ENCODE assay signal across 15 mouse cellular contexts in the genomic region with DNA sequence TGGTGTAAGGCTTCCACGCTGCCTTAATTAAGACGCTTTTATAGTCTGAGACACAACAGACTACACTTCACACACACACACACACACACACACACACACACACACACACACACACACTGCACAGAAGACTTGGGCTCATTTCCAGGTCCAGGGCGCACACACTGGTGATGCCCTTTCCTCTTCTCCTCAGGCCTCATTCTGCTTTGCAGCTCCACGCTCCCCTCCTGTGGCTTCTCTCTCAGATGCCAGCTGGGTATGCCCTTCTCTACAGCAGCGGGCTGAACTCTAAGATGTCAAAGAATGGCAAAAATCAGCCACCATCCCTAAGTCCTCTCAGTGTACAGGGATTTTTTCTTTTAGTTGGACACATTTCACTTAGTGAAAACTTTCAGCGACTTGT. TPM values are rescaled to one million over a fixed set of nuclear protein-coding genes. Genes with fewer than 3 reads are reported as not detected.
A peak's percentile ranks its signal among the peaks of the same experiment; 100 is the strongest.
DNase-seq lines count a peak whose midpoint lies in the region; ATAC-seq and TF ChIP-seq lines count a peak whose summit lies in the region.
"Had no signal": no experiment of that assay in that cellular context is flagged by ENCODE, and none has a peak within 500 bp of the region (broad histone marks: within the 10 kb centered on the region; RNA-seq: fewer than 3 reads in every experiment).

No protein-coding gene starts in this region.

- no peak for DNase-seq in heart, adult 11 months
- no peak for DNase-seq in kidney, adult 9 months
- DNase-seq in lung, postnatal 0 days (ENCODE audit: low spot score), result no peak
- DNase-seq in lung, adult 2 months, result no peak
- DNase-seq in limb, embryonic 10.5 days (ENCODE audit: low spot score), result no peak
- DNase-seq: adrenal gland, postnatal 36 days; B cell, adult 2 months had no signal

- TF ChIP-seq EP300 in lung, postnatal 0 days (IDR thresholded peaks at IDR 0.05), result no peak

- TF ChIP-seq POLR2A in lung, adult 2 months (IDR thresholded peaks at IDR 0.05; ENCODE audit: borderline replicate concordance, extremely low read depth, low read depth, low read length), result no peak

- no peaks in the 10 kb centered on the region for H3K27me3 ChIP-seq in heart, embryonic 12.5 days (replicated peaks)
- no peaks in the 10 kb centered on the region for H3K27me3 ChIP-seq in kidney, embryonic 14.5 days (ENCODE audit: control insufficient read depth, insufficient read depth, low read length)
- no peaks in the 10 kb centered on the region for H3K27me3 ChIP-seq in lung, postnatal 0 days (replicated peaks; ENCODE audit: insufficient read depth, low read length)
- H3K27me3 ChIP-seq in intestine, postnatal 0 days (replicated peaks; ENCODE audit: control insufficient read depth, insufficient read depth, low read length), result no peaks in the 10 kb centered on the region
- H3K27me3 ChIP-seq in limb, embryonic 10.5 days (ENCODE audit: low read depth, poor library complexity, severe bottlenecking), result no peaks in the 10 kb centered on the region
- H3K27me3 ChIP-seq: liver, embryonic 15.5 days; midbrain, embryonic 13.5 days; Patski had no signal

- H3K27ac ChIP-seq in heart, embryonic 12.5 days (ENCODE audit: poor library complexity, severe bottlenecking), result 0 out of 2 replicates have a peak overlapping the region, but pooled peaks have one; percentile 50
- H3K27ac ChIP-seq in kidney, embryonic 14.5 days (ENCODE audit: low read depth, low read length), result peak overlapping the region; percentile 26; the same call in 1 of the 2 replicates
- no peak overlapping the region for H3K27ac ChIP-seq in lung, postnatal 0 days (ENCODE audit: low read length)
- no peak overlapping the region for H3K27ac ChIP-seq in intestine, postnatal 0 days (ENCODE audit: low read depth, low read length)
- no peak overlapping the region for H3K27ac ChIP-seq in limb, embryonic 10.5 days
- H3K27ac ChIP-seq: liver, embryonic 15.5 days; macrophage; midbrain, embryonic 13.5 days had no signal

- H3K4me1 ChIP-seq in heart, embryonic 12.5 days (replicated peaks), result peaks cover 33% of the 10 kb centered on the region
- H3K4me1 ChIP-seq in kidney, embryonic 14.5 days (ENCODE audit: control insufficient read depth, insufficient read depth, low read length), result peaks cover 7% of the 10 kb centered on the region; the same call in 1 of the 2 replicates
- no peaks in the 10 kb centered on the region for H3K4me1 ChIP-seq in lung, postnatal 0 days (ENCODE audit: insufficient read depth, low read depth, low read length)
- H3K4me1 ChIP-seq in lung, adult 2 months (ENCODE audit: control insufficient read depth, insufficient read depth, low read length), result no peaks in the 10 kb centered on the region
- 0 out of 2 replicates have a peak, but pooled peaks cover 4% of the 10 kb centered on the region for H3K4me1 ChIP-seq in intestine, postnatal 0 days (replicated peaks; ENCODE audit: control insufficient read depth, insufficient read depth, low read length)
- H3K4me1 ChIP-seq in limb, embryonic 10.5 days, result peaks cover 25% of the 10 kb centered on the region
- H3K4me1 ChIP-seq: liver, embryonic 15.5 days had no signal

- TF ChIP-seq CTCF in lung, postnatal 0 days (IDR thresholded peaks at IDR 0.05), result 0 out of 2 replicates have a peak, but pooled peaks have one; percentile 8
- TF ChIP-seq CTCF in lung, adult 2 months (IDR thresholded peaks at IDR 0.05; ENCODE audit: insufficient read depth, low read length), result no peak
- peak; percentile 35; the same call in 1 of the 2 replicates for TF ChIP-seq CTCF in intestine, postnatal 0 days (IDR thresholded peaks at IDR 0.05; ENCODE audit: low read depth)

- ATAC-seq in heart, embryonic 12.5 days (ENCODE audit: insufficient number of reproducible peaks, low FRiP score), result no peak
- no peak for ATAC-seq in kidney, embryonic 14.5 days (ENCODE audit: low FRiP score, low TSS enrichment)
- ATAC-seq in lung, postnatal 0 days, result no peak
- ATAC-seq in intestine, postnatal 0 days, result no peak
- ATAC-seq: forebrain, embryonic 16.5 days; midbrain, embryonic 13.5 days; Patski had no signal

- no peak overlapping the region for H3K4me2 ChIP-seq in heart, embryonic 12.5 days
- no peak overlapping the region for H3K4me2 ChIP-seq in kidney, embryonic 14.5 days (replicated peaks; ENCODE audit: low read depth, low read length)
- no peak overlapping the region for H3K4me2 ChIP-seq in lung, postnatal 0 days (replicated peaks; ENCODE audit: low read depth, low read length)
- H3K4me2 ChIP-seq in intestine, postnatal 0 days (replicated peaks; ENCODE audit: low read depth), result no peak overlapping the region
- H3K4me2 ChIP-seq: liver, embryonic 15.5 days; midbrain, embryonic 13.5 days had no signal

- no peak overlapping the region for H3K4me3 ChIP-seq in heart, embryonic 12.5 days
- no peak overlapping the region for H3K4me3 ChIP-seq in kidney, embryonic 14.5 days (ENCODE audit: low read length)
- no peak overlapping the region for H3K4me3 ChIP-seq in lung, postnatal 0 days (ENCODE audit: low read depth, low read length)
- no peak overlapping the region for H3K4me3 ChIP-seq in lung, adult 2 months (replicated peaks; ENCODE audit: extremely low read depth, low read depth, low read length)
- H3K4me3 ChIP-seq in intestine, postnatal 0 days (ENCODE audit: low read depth, low read length), result no peak overlapping the region
- no peak overlapping the region for H3K4me3 ChIP-seq in limb, embryonic 10.5 days
- H3K4me3 ChIP-seq: liver, embryonic 15.5 days; midbrain, embryonic 13.5 days had no signal

- no peak overlapping the region for H3K9ac ChIP-seq in heart, embryonic 12.5 days
- H3K9ac ChIP-seq in kidney, embryonic 14.5 days (ENCODE audit: low read depth, low read length), result no peak overlapping the region
- H3K9ac ChIP-seq in lung, postnatal 0 days (replicated peaks; ENCODE audit: low read depth), result no peak overlapping the region
- no peak overlapping the region; the same call in 1 of the 2 replicates for H3K9ac ChIP-seq in intestine, postnatal 0 days (ENCODE audit: low read depth, low read length)
- H3K9ac ChIP-seq: liver, embryonic 15.5 days; midbrain, embryonic 13.5 days had no signal

- WGBS in heart, embryonic 12.5 days, result 74% methylated on average over 6 of the region's 6 CpGs
- WGBS in kidney, embryonic 14.5 days, result 83% methylated on average over 6 of the region's 6 CpGs
- 79% methylated on average over 6 of the region's 6 CpGs for WGBS in lung, postnatal 0 days
- WGBS in lung, adult 2 months, result 74% methylated on average over 6 of the region's 6 CpGs
- WGBS in intestine, postnatal 0 days, result 74% methylated on average over 6 of the region's 6 CpGs
- WGBS in limb, embryonic 10.5 days, result 76% methylated on average over 6 of the region's 6 CpGs

- H3K9me3 ChIP-seq in heart, embryonic 12.5 days (replicated peaks), result no peaks in the 10 kb centered on the region
- H3K9me3 ChIP-seq in kidney, embryonic 14.5 days (ENCODE audit: control insufficient read depth, low read length), result no peaks in the 10 kb centered on the region
- H3K9me3 ChIP-seq in lung, postnatal 0 days (ENCODE audit: low read length), result no peaks in the 10 kb centered on the region
- H3K9me3 ChIP-seq in intestine, postnatal 0 days (ENCODE audit: control insufficient read depth), result no peaks in the 10 kb centered on the region
- H3K9me3 ChIP-seq in limb, embryonic 10.5 days (replicated peaks), result no peaks in the 10 kb centered on the region
- H3K9me3 ChIP-seq: liver, embryonic 15.5 days; midbrain, embryonic 13.5 days had no signal

- no peaks in the 10 kb centered on the region for H3K36me3 ChIP-seq in heart, embryonic 12.5 days
- H3K36me3 ChIP-seq in kidney, embryonic 14.5 days (ENCODE audit: control insufficient read depth, insufficient read depth, low read length), result no peaks in the 10 kb centered on the region
- H3K36me3 ChIP-seq in lung, postnatal 0 days (ENCODE audit: insufficient read depth, low read length), result no peaks in the 10 kb centered on the region
- no peaks in the 10 kb centered on the region for H3K36me3 ChIP-seq in intestine, postnatal 0 days (ENCODE audit: control insufficient read depth, insufficient read depth)
- H3K36me3 ChIP-seq in limb, embryonic 10.5 days, result peaks cover 6% of the 10 kb centered on the region; the same call in 1 of the 2 replicates
- H3K36me3 ChIP-seq: liver, embryonic 15.5 days; midbrain, embryonic 13.5 days had no signal

RNA-seq across cellular contexts. Expression of a gene that starts 41.0 kb away (rescaled TPM):
- 5.6 and 5.8 TPM in 2 replicates for polyA plus RNA-seq in heart, embryonic 12.5 days (2016; fragmentation: Nextera tagmentation; extraction: Ambion mirVana)
- 11.7 and 14.8 TPM in 2 replicates for polyA plus RNA-seq in kidney, embryonic 14.5 days (2014; fragmentation: Nextera tagmentation; extraction: Ambion mirVana)
- polyA plus RNA-seq in lung, postnatal 0 days (2015; fragmentation: Nextera tagmentation; extraction: Ambion mirVana), result 3.4 and 4.6 TPM in 2 replicates
- 6.2 and 8.4 TPM in 2 replicates for polyA plus RNA-seq in lung, adult 2 months (2012; rRNA removed)
- polyA plus RNA-seq in intestine, postnatal 0 days (2015; fragmentation: Nextera tagmentation; extraction: Ambion mirVana), result 6.3 and 6.6 TPM in 2 replicates
- 7.6 and 8.0 TPM in 2 replicates for polyA plus RNA-seq in limb, embryonic 10.5 days (2016; fragmentation: Nextera tagmentation; extraction: Ambion mirVana)
- polyA plus RNA-seq: macrophage had no signal

Comparison
In these comparisons a context has a peak if more than half of its experiments do, and no peak if none do; other contexts are left out.
1. H3K27ac ChIP-seq: peak in heart, embryonic 12.5 days (single experiment) and kidney, embryonic 14.5 days (single experiment); none in lung, postnatal 0 days (single experiment), intestine, postnatal 0 days (single experiment) and limb, embryonic 10.5 days (single experiment).